Mouse (Mus musculus): ENCODE measurements around the gene Myl6b.

The Myl6b gene

DNA sequence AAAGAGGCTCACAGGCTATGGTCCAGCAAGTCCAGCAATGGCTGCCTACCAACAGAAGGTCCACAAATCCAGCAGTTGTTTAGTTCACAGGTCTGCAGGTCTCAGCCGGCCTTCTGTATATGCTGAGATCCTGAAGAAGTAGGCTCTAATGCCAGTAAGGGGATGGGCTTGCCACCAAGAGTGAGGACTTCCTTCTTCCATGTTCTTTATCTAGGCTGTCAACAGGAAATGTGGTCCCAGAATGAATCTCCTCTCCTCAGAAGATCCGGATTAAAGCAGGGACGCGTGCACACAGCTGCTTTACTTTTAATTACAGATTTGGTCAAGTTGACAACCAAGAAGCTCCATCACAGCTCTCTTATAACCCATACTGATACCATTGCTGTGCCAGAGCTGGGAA lies 53.1 kb downstream of the Myl6b start:
- DNase-seq (ENCODE audit: low read depth) = no peak

DNA sequence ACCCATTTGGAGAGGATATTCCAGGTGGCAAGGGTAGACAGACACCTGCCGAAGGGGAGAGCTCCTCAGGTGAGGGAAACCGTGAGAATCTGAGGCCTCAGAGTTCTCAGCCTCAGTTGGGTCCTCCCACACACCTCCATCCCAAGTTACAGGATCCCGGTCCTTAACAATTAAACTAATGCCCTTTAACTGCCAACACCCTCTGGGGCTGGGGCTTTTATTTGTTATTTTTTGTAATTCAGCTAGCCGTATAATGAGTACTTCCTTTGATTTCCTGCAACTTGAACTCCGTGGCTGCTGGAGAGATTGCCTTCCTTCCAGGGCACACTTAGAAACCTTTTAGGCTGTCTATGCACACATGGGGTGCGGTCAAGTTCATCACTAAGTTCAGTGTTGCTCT lies 54.1 kb downstream of the Myl6b start:
- DNase-seq (ENCODE audit: low read depth) = no peak

All from c-Kit-positive CD71-negative TER-119-negative erythroid progenitor cells, embryonic 14.5 days (primary cell).